Mouse (Mus musculus) limb, embryonic 10.5 days (tissue): ENCODE measurements around the gene Tbc1d2b. TPM values are rescaled to one million over a fixed set of nuclear protein-coding genes. Genes with fewer than 3 reads are reported as not detected.

ENCODE experiments used
- DNase-seq: peaks from one replicate; pipeline ENCODE4 v3.0.0-alpha.2; 2017; ENCODE audit warnings: low spot score
- H3K27ac ChIP-seq: fragments of 300-500 bp; sonication (generic); 2 replicates; pipeline ENCODE4 v1.5.1; 2016; ENCODE audit warnings: mild to moderate bottlenecking
- H3K27me3 ChIP-seq: fragments of 300-500 bp; sonication (generic); 2 replicates; pipeline ENCODE4 v1.6.1; 2016; ENCODE audit warnings: low read depth, mild to moderate bottlenecking; ENCODE audit not compliant: poor library complexity, severe bottlenecking
- H3K36me3 ChIP-seq: fragments of 300-500 bp; sonication (generic); 2 replicates; pipeline ENCODE4 v1.6.1; 2016; ENCODE audit warnings: mild to moderate bottlenecking, moderate library complexity
- H3K4me1 ChIP-seq: fragments of 300-500 bp; sonication (generic); 2 replicates; pipeline ENCODE4 v1.6.1; 2016
- H3K4me3 ChIP-seq: fragments of 300-500 bp; sonication (generic); 2 replicates; pipeline ENCODE4 v1.5.1; 2016; ENCODE audit warnings: mild to moderate bottlenecking, moderate library complexity
- H3K9me3 ChIP-seq: fragments of 300-500 bp; sonication (generic); replicated peaks from 2 replicates; pipeline ENCODE4 v1.6.1; 2016; ENCODE audit warnings: mild to moderate bottlenecking
- WGBS: fragments of 180-500 bp; shearing (Covaris S2); methylation state at CpG from one replicate; pipeline ENCODE4 v1.1.7; 2016; 5-methylcytosine and 5-hydroxymethylcytosine counted together
- polyA plus RNA-seq: library from polyadenylated mRNA; unstranded; fragments of >200 nt; fragmentation: Nextera tagmentation; extraction: Ambion mirVana; gene quantifications from 2 replicates; pipeline ENCODE4 v1.2.1, GENCODE M21; 2016

Gene Tbc1d2b
- polyA plus RNA-seq, 1 experiment from 2014 or later, result 8.5 TPM

- H3K9me3 ChIP-seq, result no peaks in the 10 kb centered on the region
- peaks cover 15% of the 10 kb centered on the region; the same call in 1 of the 2 replicates for H3K27me3 ChIP-seq
- no peak overlapping the region for H3K27ac ChIP-seq
- no peak for DNase-seq
- WGBS, result 61% methylated on average over 4 of the region's 4 CpGs
- H3K4me1 ChIP-seq, result peaks cover 19% of the 10 kb centered on the region
- H3K36me3 ChIP-seq, result no peaks in the 10 kb centered on the region
- no peak overlapping the region; the same call in 1 of the 2 replicates for H3K4me3 ChIP-seq
Measured at GRCm38 (mm10) chr9:90164670-90165453, 105.7 kb downstream of the Tbc1d2b start.

- peaks cover 19% of the 10 kb centered on the region for H3K4me1 ChIP-seq
- peaks cover 15% of the 10 kb centered on the region; the same call in 1 of the 2 replicates for H3K27me3 ChIP-seq
- no peaks in the 10 kb centered on the region for H3K36me3 ChIP-seq
- H3K9me3 ChIP-seq, result no peaks in the 10 kb centered on the region
- H3K27ac ChIP-seq, result peak overlapping the region; percentile 91
- DNase-seq, result peak; percentile 72
- under 1% methylated on average over 18 of the region's 18 CpGs for WGBS
- peak overlapping the region; percentile 80 for H3K4me3 ChIP-seq
Measured at GRCm38 (mm10) chr9:90163749-90164095, 106.9 kb downstream of the Tbc1d2b start.

GRCm38 (mm10) chr9:90162926-90163748 lies 107.5 kb downstream of the Tbc1d2b start, which contains the start of gene Adamts7:
TSS of gene Adamts7 (plus strand) at chr9:90163069.
- WGBS, result under 1% methylated on average over 56 of the region's 60 CpGs
- H3K4me1 ChIP-seq, result peaks cover 19% of the 10 kb centered on the region
- no peaks in the 10 kb centered on the region for H3K9me3 ChIP-seq
- peak within 1 kb of the TSS; percentile 91 for H3K27ac ChIP-seq
- peaks cover 15% of the 10 kb centered on the region; the same call in 1 of the 2 replicates for H3K27me3 ChIP-seq
- peak within 1 kb of the TSS; percentile 80 for H3K4me3 ChIP-seq
- peak; percentile 78 for DNase-seq
- H3K36me3 ChIP-seq, result no peaks in the 10 kb centered on the region

- 6% methylated on average over 15 of the region's 29 CpGs for WGBS
- peak overlapping the region; percentile 91 for H3K27ac ChIP-seq
- H3K4me1 ChIP-seq, result peaks cover 19% of the 10 kb centered on the region
- H3K36me3 ChIP-seq, result no peaks in the 10 kb centered on the region
- no peaks in the 10 kb centered on the region for H3K9me3 ChIP-seq
- peak; percentile 77 for DNase-seq
- H3K27me3 ChIP-seq, result peaks cover 15% of the 10 kb centered on the region; the same call in 1 of the 2 replicates
- peak overlapping the region; percentile 80 for H3K4me3 ChIP-seq
Measured at GRCm38 (mm10) chr9:90162243-90162925, 108.2 kb downstream of the Tbc1d2b start.

Other genes with a start within 250 kb of the Tbc1d2b start
- gene Ctsh, start 216.7 kb downstream of the Tbc1d2b start, polyA plus RNA-seq, result 7.5 and 12.1 TPM in 2 replicates
- gene Morf4l1, start 156.0 kb downstream of the Tbc1d2b start, polyA plus RNA-seq, result 432 and 482 TPM in 2 replicates
- gene Adamts7, start 107.7 kb downstream of the Tbc1d2b start, polyA plus RNA-seq, result 8.5 and 15.4 TPM in 2 replicates